Mouse (Mus musculus) induced T-regulatory cell, adult 2 months (primary cell): ENCODE measurements around the gene Fastkd5.
"Not testable (repeated sequence)": the region's sequence is repeated elsewhere in the genome, so short reads cannot be mapped to it uniquely, and the experiment has no call there.

Experiments used
- DNase-seq: peaks from one replicate; pipeline ENCODE4 v3.0.0-alpha.2; 2012; ENCODE audit warnings: low read depth

Fastkd5 gene

GRCm38 (mm10) chr2:130629839-130630203 lies at the start of gene Fastkd5, which contains the start of gene Ubox5:
Gene Fastkd5 (minus strand): TSS chr2:130630027.
Gene Ubox5 (minus strand): TSS chr2:130630038.
- peak; percentile 93 for DNase-seq

DNA sequence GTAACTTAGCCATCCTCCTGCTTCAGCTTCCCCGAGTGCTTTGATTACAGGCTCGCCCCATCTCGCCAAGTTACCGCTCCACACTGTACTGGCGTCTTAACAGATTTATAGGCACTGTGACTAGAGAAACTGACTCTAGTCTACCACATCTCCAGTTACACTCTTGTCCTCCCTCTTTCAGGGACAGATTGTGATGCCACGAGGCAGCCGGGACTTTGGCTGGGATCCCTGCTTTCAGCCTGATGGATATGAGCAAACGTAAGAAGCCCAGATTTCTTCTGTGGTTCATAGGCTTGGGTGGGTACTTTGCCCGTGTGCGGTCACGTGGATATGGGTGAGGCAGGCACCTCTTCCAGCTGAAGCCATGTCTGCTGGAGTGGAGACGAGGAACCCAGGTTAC lies 49.3 kb upstream of the Fastkd5 start:
- no peak for DNase-seq

- DNase-seq = no peak
Measured at GRCm38 (mm10) chr2:130677211-130677610, 47.4 kb upstream of the Fastkd5 start.

- peak; percentile 92 for DNase-seq
Measured at GRCm38 (mm10) chr2:130667559-130667958, 37.7 kb upstream of the Fastkd5 start, which contains the start of gene Itpa. Gene Itpa (plus strand): TSS chr2:130667610.

DNA sequence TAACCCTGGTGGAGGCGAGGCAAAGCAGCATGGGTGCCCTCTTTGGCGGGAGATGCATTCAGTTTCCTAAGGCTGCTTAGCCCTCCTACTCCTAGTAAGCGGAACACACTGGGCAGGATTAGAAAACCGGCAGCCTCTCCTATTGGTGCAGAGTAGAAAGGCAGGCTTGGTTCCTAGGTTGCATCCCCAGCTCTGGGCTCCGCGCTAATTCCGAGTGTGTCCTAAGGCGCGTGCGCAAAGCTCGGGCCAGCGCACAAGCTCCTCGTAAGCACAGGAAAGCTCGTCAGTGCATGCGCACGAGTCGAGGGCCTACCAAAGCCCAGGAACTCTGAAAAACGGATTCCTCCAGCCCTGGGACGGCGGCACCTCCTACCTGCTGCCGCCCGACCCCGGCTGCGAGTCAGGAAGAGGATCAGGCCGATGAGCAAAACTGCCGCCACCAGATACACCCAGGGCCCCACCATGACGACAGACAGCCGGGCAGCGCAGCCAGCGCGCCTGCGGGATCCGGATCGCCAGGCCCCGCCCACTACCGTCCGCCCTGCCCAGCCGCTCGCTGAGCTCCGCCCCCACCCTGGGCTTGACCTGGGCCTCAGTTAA lies 34.4 kb upstream of the Fastkd5 start, which contains the start of gene Ddrgk1:
Gene Ddrgk1 (minus strand): TSS at position 558 of the 600 bp plus-strand sequence.
- DNase-seq = peak; percentile 96

- no peak for DNase-seq
Measured at GRCm38 (mm10) chr2:130663342-130663741, 33.5 kb upstream of the Fastkd5 start.

DNA sequence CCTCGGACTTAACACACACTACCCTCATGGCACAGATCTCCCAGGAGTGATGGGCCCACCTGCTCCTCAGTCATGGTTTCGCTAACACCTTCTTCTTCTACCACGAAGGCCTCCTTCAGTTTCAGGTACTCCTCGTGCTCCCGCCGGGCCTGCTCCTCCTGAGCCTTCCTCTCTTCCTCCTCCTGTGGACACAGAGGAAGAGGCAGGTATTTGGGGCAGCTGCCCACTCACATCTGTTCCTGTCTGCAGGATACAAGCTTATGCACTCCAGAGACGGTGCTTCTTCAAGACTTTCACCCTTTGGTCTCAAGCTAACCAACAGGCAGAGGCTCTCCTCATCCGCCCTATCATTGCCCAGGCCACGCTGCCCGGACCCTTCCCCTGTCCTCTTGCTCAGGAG lies 28.7 kb upstream of the Fastkd5 start:
- no peak for DNase-seq

GRCm38 (mm10) chr2:130657541-130657940 lies 27.7 kb upstream of the Fastkd5 start:
- no peak for DNase-seq

DNA sequence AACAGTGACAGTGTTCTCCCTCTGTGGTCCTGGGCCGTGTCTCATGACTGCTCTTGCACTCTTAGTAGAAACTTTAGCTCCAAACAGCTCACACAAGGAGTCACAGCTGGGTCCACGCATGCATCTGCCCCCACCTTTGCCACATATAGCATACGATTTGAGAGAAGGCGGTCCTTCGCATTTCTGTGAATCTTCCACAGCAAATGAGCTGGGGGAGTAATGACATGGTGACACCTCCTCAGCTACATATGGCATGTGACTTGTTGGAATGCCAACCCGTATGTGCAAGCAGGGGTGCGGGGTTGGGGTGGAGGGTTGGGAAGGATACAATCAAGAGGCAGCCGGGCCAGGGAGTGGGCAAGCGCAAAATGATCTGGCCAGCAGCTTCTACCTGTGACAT lies 26.7 kb upstream of the Fastkd5 start:
- no peak for DNase-seq

DNA sequence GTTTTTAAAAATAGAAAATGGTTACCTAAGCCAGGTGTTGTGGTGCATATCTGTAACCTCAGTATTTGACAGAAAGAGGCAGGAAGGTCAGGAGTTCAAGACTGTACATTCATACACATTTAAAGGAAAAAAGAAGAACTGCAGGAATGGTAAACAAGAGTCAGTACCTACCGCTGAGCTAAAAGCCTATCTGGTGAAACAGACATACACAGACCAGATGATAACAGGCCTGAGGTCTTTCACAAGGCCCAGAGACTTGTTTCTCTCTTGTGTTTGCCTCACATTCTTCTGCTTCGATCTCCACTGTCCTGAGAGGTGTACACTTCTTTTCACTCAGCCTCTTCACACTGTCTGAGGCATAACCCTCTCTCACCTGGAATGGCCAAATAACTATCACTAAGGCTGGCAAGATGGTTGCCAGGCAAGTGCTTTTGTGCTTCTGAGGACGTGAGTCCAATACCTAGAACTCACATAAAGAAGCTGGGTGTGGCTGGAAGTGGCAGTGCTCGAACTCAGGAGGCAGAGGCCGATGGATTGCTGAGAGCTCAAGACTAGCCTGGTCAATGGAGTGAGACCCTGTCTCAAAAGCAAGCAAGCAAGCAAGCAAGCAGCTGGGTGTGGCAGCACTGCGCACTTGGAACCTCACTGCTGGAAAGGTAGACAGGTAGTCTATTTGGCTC lies 26.0 kb upstream of the Fastkd5 start:
- DNase-seq = no peak

DNA sequence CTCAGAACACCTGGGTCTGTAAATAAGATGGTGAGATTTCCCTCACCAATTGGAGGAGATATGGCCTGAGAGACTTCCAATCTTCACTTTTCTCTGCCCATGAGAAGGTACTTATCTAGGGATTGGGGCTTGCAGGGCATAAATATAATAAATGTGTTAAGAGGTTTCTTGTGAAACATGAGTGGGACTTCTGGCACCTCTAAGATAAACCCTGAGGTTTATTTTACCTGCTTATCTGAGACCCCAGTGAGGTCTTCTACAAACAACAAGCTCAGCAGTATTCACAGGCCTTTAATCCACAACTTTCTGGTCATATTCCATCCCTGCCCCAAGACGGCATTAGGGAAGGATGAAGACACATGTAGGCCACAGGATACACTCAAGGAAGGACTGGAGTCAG lies 23.9 kb upstream of the Fastkd5 start:
- no peak for DNase-seq

DNA sequence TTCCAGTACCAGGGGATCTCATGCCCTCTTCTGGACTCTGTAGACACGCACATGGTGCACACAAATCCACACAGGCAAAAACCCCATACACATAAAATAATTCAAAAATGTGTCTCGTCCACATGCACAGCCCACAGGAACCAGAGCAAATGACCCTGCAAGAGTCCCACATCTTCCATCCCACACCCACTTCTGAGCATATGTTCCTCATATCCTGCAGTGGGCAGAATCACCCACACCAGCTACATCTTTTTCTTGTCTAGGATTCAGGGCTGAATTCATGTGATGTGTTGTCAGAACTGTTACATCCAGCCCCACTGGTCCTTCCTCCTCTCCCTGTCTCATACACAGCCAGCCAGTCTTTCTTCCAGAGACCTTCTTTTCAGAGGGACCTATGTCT lies 23.5 kb upstream of the Fastkd5 start:
- DNase-seq = no peak

GRCm38 (mm10) chr2:130649028-130649427 lies 19.2 kb upstream of the Fastkd5 start:
- DNase-seq = not testable (repeated sequence)

GRCm38 (mm10) chr2:130645198-130645597 lies 15.4 kb upstream of the Fastkd5 start:
- DNase-seq = no peak

DNA sequence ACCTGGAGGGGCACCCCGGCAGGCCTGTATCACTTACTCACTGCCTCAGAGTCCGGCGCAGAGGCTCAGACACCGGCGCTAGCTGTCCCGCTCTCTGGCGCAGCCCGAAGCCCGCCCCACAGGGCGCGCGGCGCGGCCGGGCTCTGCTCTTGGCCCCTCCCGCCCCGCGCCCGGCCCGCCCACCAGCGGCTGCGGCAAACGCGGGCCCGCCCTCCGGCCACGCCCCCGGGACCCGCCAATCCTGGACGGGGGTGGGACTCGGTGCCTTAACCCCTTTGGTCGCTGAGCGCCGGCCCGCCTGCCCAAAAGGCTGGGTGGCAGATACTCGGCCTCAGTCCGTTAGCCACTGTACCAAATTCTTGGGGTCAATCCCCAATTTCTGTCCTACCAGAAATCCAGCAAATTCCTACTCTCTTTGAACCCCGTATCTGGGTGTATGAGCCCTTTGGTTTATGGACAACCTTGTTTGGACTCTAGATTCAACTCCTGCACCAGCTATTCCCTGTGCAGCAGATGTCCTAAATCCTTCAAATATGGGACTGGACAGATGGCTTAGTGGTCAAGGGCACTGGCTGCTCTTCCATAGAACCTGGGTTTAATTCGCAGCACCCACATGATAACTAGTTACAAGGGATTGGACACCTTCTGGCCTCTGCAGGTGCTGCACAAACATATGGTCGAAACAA lies 13.0 kb upstream of the Fastkd5 start, which contains the start of gene Lzts3:
Gene Lzts3 (minus strand): TSS at position 120 of the 686 bp plus-strand sequence.
- DNase-seq = peak; percentile 89

DNA sequence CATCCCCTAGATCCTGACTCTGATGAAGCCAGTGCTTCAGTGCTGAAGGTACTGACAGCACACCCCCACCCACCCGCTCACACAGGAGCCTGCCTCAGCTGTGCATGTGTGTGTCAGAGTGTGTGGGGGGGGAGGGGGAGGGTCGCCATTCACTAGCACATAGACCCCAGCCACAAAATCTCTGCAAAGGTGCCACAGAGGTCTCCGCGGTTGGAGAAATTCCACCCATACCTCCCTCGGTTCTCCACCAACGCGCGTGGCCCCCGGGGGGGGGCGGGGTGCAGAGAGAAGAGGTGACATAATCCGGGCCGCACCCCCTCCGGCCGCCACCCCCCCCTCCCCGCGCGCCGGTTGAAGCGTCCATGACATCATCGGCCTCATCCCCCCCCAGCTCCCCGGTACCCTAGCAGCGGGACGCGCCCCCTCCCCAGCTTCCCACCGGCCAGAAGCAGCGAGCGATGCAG lies 12.4 kb upstream of the Fastkd5 start:
- peak; percentile 72 for DNase-seq

DNA sequence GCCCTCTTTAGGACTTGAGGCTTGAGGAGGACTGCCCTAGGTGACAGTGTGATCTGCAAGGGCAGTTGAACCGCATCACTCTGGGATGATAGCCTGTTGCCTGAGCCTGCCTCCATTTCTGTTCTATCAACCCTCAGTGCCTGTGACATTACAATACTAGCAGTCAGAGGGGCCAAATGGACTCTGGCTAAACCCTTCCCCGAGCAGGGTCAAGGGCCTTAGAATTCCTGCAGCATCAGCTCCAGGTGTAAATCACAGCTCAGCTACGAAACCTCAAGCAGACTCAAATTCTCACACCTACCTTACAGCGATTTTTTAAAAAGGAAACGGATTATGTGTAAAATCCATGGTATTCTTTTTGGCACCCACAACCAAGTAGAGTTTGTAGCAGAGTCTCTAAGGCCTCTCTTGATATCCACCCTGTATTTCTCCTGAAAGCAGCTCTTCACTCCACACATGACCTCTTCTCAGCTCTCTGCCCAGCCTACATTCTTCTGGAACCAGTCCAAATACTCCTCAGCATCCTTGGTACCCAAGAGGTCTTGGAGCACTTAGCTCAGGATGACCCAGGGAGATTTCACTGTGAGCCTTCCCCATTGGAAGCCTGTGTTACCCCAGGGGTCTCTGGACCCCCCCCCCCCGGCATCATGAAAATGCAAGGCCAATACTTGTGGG lies 11.7 kb upstream of the Fastkd5 start:
- DNase-seq = no peak

- no peak for DNase-seq
Measured at GRCm38 (mm10) chr2:130639276-130639675, 9.4 kb upstream of the Fastkd5 start.

DNA sequence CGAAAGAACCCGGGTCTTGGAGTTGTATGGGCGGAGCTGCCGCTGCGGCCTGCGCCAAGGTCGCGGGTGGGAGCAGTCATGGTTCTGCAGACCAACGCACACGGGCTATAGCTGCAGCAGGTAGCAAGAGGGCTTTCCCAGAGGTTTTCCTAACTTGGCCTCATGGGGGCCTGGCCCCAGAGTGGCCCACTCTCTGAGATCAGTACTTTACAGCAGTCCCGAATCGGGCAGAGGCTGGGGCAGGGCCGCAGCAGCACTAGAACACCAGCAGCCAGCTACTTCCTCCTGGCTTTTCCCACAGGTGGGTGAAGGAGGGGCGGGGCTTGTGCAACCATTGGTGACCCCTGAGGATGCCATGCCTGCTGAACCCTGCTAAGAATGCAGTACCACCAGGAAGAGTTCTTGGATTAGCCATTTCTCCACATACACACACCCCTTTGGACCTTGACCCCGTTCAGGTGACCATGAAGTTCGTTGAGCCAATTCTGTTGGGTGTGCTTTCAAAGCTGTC lies 8.3 kb upstream of the Fastkd5 start:
- DNase-seq = no peak

GRCm38 (mm10) chr2:130635847-130636246 lies 6.0 kb upstream of the Fastkd5 start:
- DNase-seq = peak; percentile 33

DNA sequence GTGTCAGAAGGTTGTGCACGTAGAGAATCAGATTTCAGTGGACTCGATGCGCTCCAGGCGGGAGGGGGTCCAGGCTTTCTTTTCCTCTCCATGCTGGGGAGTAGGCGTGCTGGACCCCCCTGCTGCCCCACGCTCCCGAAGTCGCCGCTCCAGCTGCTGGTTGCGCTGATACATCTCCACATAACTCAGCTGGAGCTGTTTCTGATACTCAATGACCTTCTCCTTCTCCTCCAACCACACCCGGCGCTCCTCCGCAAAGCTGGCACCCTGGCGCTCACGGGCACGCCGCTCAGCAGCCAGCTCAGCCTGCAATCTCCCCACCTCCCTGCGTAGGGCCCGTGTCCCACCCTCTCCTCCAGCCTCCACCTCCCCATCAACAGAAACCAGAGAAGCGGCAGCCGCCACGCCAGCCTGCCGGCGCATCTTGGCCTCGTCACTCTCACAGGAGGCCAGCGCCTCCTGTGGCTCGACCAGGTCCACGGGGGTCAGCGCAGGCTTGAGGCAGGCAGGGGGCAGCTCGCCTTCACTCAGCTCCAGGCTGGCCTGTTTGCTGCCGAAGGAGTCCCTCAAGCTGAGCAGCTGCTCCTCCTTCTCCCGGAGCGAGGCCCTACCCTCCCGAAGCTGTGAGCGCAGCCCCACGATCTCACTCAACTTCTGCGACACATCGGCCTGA lies 5.0 kb upstream of the Fastkd5 start:
- DNase-seq = peak; percentile 40
